9 mouse cellular contexts compared by ENCODE assay signal in the genomic region with DNA sequence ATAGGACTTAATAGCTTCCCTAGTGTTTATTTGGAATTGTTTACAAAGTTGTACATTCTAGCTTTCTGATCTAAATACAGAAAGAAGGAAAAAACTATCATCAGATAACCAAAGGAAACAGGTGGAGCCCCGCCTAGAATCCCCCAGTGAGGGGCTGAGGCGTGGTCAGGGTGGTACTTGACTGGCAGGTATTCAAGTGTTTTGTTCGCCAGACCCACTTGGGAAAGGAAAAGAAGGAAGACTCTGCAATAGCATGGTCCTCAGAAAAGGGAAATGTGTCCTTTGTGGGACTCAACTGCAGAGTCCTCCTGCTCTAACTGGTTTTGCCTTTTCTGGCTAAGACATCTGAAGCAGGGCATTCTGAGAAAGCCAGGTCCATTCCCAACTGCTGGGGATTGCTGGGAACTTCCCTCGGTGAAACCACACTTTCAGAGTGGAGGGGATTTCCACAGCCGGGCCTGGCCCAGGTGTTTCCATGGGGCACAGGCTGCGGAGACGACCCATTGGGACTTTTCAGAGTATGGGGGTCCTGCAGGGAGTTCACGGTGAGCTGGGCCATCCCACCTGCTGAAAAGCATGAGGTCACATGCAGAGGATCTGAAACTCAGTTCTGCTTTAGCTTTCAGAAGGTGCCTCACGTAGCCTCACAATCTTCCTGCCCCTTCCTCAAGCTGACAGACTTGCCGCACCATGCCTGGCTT. TPM values are rescaled to one million over a fixed set of nuclear protein-coding genes. Genes with fewer than 3 reads are reported as not detected.
A peak's percentile ranks its signal among the peaks of the same experiment; 100 is the strongest.
DNase-seq lines count a peak whose midpoint lies in the region; ATAC-seq and TF ChIP-seq lines count a peak whose summit lies in the region.
"Had no signal": no experiment of that assay in that cellular context is flagged by ENCODE, and none has a peak within 500 bp of the region (broad histone marks: within the 10 kb centered on the region; RNA-seq: fewer than 3 reads in every experiment).

No protein-coding gene starts in this region.

- peak overlapping the region; percentile 96 for H3K4me2 ChIP-seq in liver, embryonic 12.5 days
- no peak overlapping the region for H3K4me2 ChIP-seq in stomach, embryonic 14.5 days (replicated peaks; ENCODE audit: low read depth, low read length)

- H3K4me1 ChIP-seq in kidney, adult 2 months (ENCODE audit: control insufficient read depth, insufficient read depth, low read length), result peaks cover 38% of the 10 kb centered on the region
- H3K4me1 ChIP-seq in liver, embryonic 12.5 days, result peaks cover 97% of the 10 kb centered on the region
- peaks cover 15% of the 10 kb centered on the region for H3K4me1 ChIP-seq in stomach, embryonic 14.5 days (ENCODE audit: control insufficient read depth, insufficient read depth, low read length)
- peaks cover 35% of the 10 kb centered on the region for H3K4me1 ChIP-seq in forebrain, embryonic 10.5 days

- H3K36me3 ChIP-seq in kidney, adult 2 months (ENCODE audit: control insufficient read depth, insufficient read depth, low read length), result no peaks in the 10 kb centered on the region
- H3K36me3 ChIP-seq in liver, embryonic 12.5 days, result peaks cover 47% of the 10 kb centered on the region
- H3K36me3 ChIP-seq in stomach, embryonic 14.5 days (ENCODE audit: control insufficient read depth, insufficient read depth, low read length), result peaks cover 7% of the 10 kb centered on the region
- H3K36me3 ChIP-seq in forebrain, embryonic 10.5 days (replicated peaks), result peaks cover 40% of the 10 kb centered on the region

- H3K9me3 ChIP-seq in liver, embryonic 12.5 days (replicated peaks), result no peaks in the 10 kb centered on the region
- no peaks in the 10 kb centered on the region for H3K9me3 ChIP-seq in stomach, embryonic 14.5 days (ENCODE audit: control insufficient read depth, low read depth, low read length)
- no peaks in the 10 kb centered on the region for H3K9me3 ChIP-seq in forebrain, embryonic 10.5 days

- no peak for TF ChIP-seq POLR2A in kidney, adult 2 months (IDR thresholded peaks at IDR 0.05; ENCODE audit: low read depth, low read length)

- no peak for TF ChIP-seq CTCF in kidney, adult 2 months (conservative IDR thresholded peaks at IDR 0.05; ENCODE audit: insufficient read depth, insufficient read length, low read depth, low read length)

- intact Hi-C loops in left cerebral cortex, postnatal 4 days (cut with DNase I), result no loop called here

- H3K27me3 ChIP-seq in kidney, adult 2 months (replicated peaks; ENCODE audit: control insufficient read depth, insufficient read depth, low read length), result no peaks in the 10 kb centered on the region
- H3K27me3 ChIP-seq in liver, embryonic 12.5 days (replicated peaks), result no peaks in the 10 kb centered on the region
- no peaks in the 10 kb centered on the region for H3K27me3 ChIP-seq in stomach, embryonic 14.5 days (ENCODE audit: control insufficient read depth, insufficient read depth, low read length)
- no peaks in the 10 kb centered on the region for H3K27me3 ChIP-seq in forebrain, embryonic 10.5 days (ENCODE audit: poor library complexity, severe bottlenecking)

- no peak for ATAC-seq in liver, embryonic 12.5 days
- ATAC-seq in stomach, embryonic 14.5 days (ENCODE audit: insufficient number of reproducible peaks, insufficient read depth, low FRiP score, low read depth), result no peak
- ATAC-seq: hindbrain, postnatal 0 days had no signal

- H3K9ac ChIP-seq in liver, embryonic 12.5 days, result peak overlapping the region; percentile 44
- H3K9ac ChIP-seq in stomach, embryonic 14.5 days (replicated peaks; ENCODE audit: low read depth, low read length), result no peak overlapping the region

- 46% methylated on average over 10 of the region's 10 CpGs for WGBS in kidney, adult 2 months
- 37% methylated on average over 10 of the region's 10 CpGs for WGBS in liver, embryonic 12.5 days (ENCODE audit: insufficient replicate concordance)
- WGBS in stomach, embryonic 14.5 days, result 57% methylated on average over 10 of the region's 10 CpGs
- 81% methylated on average over 10 of the region's 10 CpGs for WGBS in forebrain, embryonic 10.5 days

- H3K4me3 ChIP-seq in kidney, adult 2 months (ENCODE audit: insufficient read depth, low read depth, low read length), result no peak overlapping the region
- no peak overlapping the region for H3K4me3 ChIP-seq in liver, embryonic 12.5 days
- no peak overlapping the region for H3K4me3 ChIP-seq in stomach, embryonic 14.5 days (ENCODE audit: low read depth, low read length)
- H3K4me3 ChIP-seq in forebrain, embryonic 10.5 days, result no peak overlapping the region

- DNase-seq in kidney, adult 2 months, result no peak
- no peak for DNase-seq in kidney, postnatal 4 days
- peak; percentile 21 for DNase-seq in R1 (ENCODE audit: low read depth, low spot score)
- no peak for DNase-seq in forebrain, embryonic 10.5 days (ENCODE audit: extremely low spot score, low spot score)
- no peak for DNase-seq in urinary bladder, postnatal 14 days (ENCODE audit: low spot score)
- DNase-seq in left cerebral cortex, postnatal 4 days, result no peak

- H3K27ac ChIP-seq in kidney, adult 2 months (ENCODE audit: insufficient read depth, low read depth, low read length), result peak overlapping the region; percentile 62
- H3K27ac ChIP-seq in liver, embryonic 12.5 days, result peak overlapping the region; percentile 78
- peak overlapping the region; percentile 59; the same call in 1 of the 2 replicates for H3K27ac ChIP-seq in stomach, embryonic 14.5 days (ENCODE audit: low read length)
- H3K27ac ChIP-seq in forebrain, embryonic 10.5 days, result no peak overlapping the region
- H3K27ac ChIP-seq: hindbrain, postnatal 0 days had no signal

RNA-seq across cellular contexts. Expression of a gene that starts 5.8 kb away (rescaled TPM):
- 14.3 and 19.5 TPM in 2 replicates for polyA plus RNA-seq in kidney, adult 2 months (2012; rRNA removed)
- 43.9 and 45.3 TPM in 2 replicates for polyA plus RNA-seq in liver, embryonic 12.5 days (2016; fragmentation: Nextera tagmentation; extraction: Ambion mirVana)
- 47.9 and 51.1 TPM in 2 replicates for polyA plus RNA-seq in stomach, embryonic 14.5 days (2014; fragmentation: Nextera tagmentation; extraction: Ambion mirVana)
- polyA plus RNA-seq in forebrain, embryonic 10.5 days (2016; fragmentation: Nextera tagmentation; extraction: Ambion mirVana), result 53.9 and 54.7 TPM in 2 replicates
- total RNA-seq in left cerebral cortex, postnatal 4 days (2021), result 10 to 100 TPM; 52.0 to 52.1 TPM

RNA-seq across cellular contexts. Expression of a gene that starts 6.0 kb away (rescaled TPM):
- 36.8 and 39.5 TPM in 2 replicates for polyA plus RNA-seq in kidney, adult 2 months (2012; rRNA removed)
- polyA plus RNA-seq in liver, embryonic 12.5 days (2016; fragmentation: Nextera tagmentation; extraction: Ambion mirVana), result 10.1 and 10.6 TPM in 2 replicates
- 16.7 and 18.4 TPM in 2 replicates for polyA plus RNA-seq in stomach, embryonic 14.5 days (2014; fragmentation: Nextera tagmentation; extraction: Ambion mirVana)
- polyA plus RNA-seq in forebrain, embryonic 10.5 days (2016; fragmentation: Nextera tagmentation; extraction: Ambion mirVana), result 7.7 and 10.9 TPM in 2 replicates
- 10 to 100 TPM; 46.3 to 53.6 TPM for total RNA-seq in left cerebral cortex, postnatal 4 days (2021)

RNA-seq across cellular contexts. Expression of a gene that starts 18.0 kb away (rescaled TPM):
- polyA plus RNA-seq in kidney, adult 2 months (2012; rRNA removed), result 163 and 210 TPM in 2 replicates
- polyA plus RNA-seq in liver, embryonic 12.5 days (2016; fragmentation: Nextera tagmentation; extraction: Ambion mirVana), result 124 and 125 TPM in 2 replicates
- polyA plus RNA-seq in stomach, embryonic 14.5 days (2014; fragmentation: Nextera tagmentation; extraction: Ambion mirVana), result 71.3 and 75.5 TPM in 2 replicates
- polyA plus RNA-seq in forebrain, embryonic 10.5 days (2016; fragmentation: Nextera tagmentation; extraction: Ambion mirVana), result 91.0 and 100 TPM in 2 replicates
- total RNA-seq in left cerebral cortex, postnatal 4 days (2021), result 10 to 100 TPM; 61.6 to 67.1 TPM

RNA-seq across cellular contexts. Expression of a gene that starts 39.1 kb away (rescaled TPM):
- polyA plus RNA-seq in kidney, adult 2 months (2012; rRNA removed), result 77.7 and 80.7 TPM in 2 replicates
- polyA plus RNA-seq in liver, embryonic 12.5 days (2016; fragmentation: Nextera tagmentation; extraction: Ambion mirVana), result 26.0 and 27.3 TPM in 2 replicates
- polyA plus RNA-seq in stomach, embryonic 14.5 days (2014; fragmentation: Nextera tagmentation; extraction: Ambion mirVana), result 46.3 and 64.2 TPM in 2 replicates
- polyA plus RNA-seq in forebrain, embryonic 10.5 days (2016; fragmentation: Nextera tagmentation; extraction: Ambion mirVana), result 71.6 and 78.1 TPM in 2 replicates
- total RNA-seq in left cerebral cortex, postnatal 4 days (2021), result 10 to 100 TPM; 80.9 to 83.2 TPM

RNA-seq across cellular contexts. Expression of a gene that starts 46.1 kb away (rescaled TPM):
- 87.7 and 105 TPM in 2 replicates for polyA plus RNA-seq in kidney, adult 2 months (2012; rRNA removed)
- polyA plus RNA-seq in liver, embryonic 12.5 days (2016; fragmentation: Nextera tagmentation; extraction: Ambion mirVana), result 36.5 and 38.2 TPM in 2 replicates
- polyA plus RNA-seq in stomach, embryonic 14.5 days (2014; fragmentation: Nextera tagmentation; extraction: Ambion mirVana), result 81.7 and 85.8 TPM in 2 replicates
- polyA plus RNA-seq in forebrain, embryonic 10.5 days (2016; fragmentation: Nextera tagmentation; extraction: Ambion mirVana), result 58.2 and 58.7 TPM in 2 replicates
- 100 to 1,000 TPM; 142 to 145 TPM for total RNA-seq in left cerebral cortex, postnatal 4 days (2021)
